Comparison of ENCODE assay signal across 25 mouse cellular contexts in genomic region chr7:122395976-122396315, GRCm38 (mm10).
DNase-seq lines count a peak whose midpoint lies in the region; ATAC-seq and TF ChIP-seq lines count a peak whose summit lies in the region.
"Had no signal": no experiment of that assay in that cellular context is flagged by ENCODE, and none has a peak within 500 bp of the region (broad histone marks: within the 10 kb centered on the region; RNA-seq: fewer than 3 reads in every experiment).

No protein-coding gene starts in this region.

- no peak for DNase-seq in midbrain, postnatal 0 days (ENCODE audit: low spot score)
- no peak for DNase-seq in midbrain, embryonic 11.5 days (ENCODE audit: low spot score, missing footprints)
- DNase-seq in testis, postnatal 14 days (ENCODE audit: low spot score): no peak
- no peak for DNase-seq in cerebellum, postnatal 4 days (ENCODE audit: low spot score in 2 of 2)
- DNase-seq: adrenal gland, adult 8-10 months; cerebellum, adult 9-10 months; gastrocnemius, postnatal 14 days; heart, postnatal 36 days; kidney, adult 11 months; kidney, postnatal 4 days; liver, postnatal 0 days; retina, postnatal 1 day; right cerebral cortex, postnatal 25 days; thymus, adult 2 months had no signal

- no peaks in the 10 kb centered on the region for H3K36me3 ChIP-seq in hindbrain, embryonic 16.5 days (ENCODE audit: control insufficient read depth, insufficient read depth, low read length)
- no peaks in the 10 kb centered on the region for H3K36me3 ChIP-seq in hindbrain, embryonic 12.5 days
- no peaks in the 10 kb centered on the region for H3K36me3 ChIP-seq in midbrain, postnatal 0 days (ENCODE audit: insufficient read depth, low read length)
- no peaks in the 10 kb centered on the region for H3K36me3 ChIP-seq in midbrain, embryonic 11.5 days (ENCODE audit: control insufficient read depth, insufficient read depth, low read length)
- H3K36me3 ChIP-seq: embryonic facial prominence, embryonic 10.5 days; forebrain, embryonic 15.5 days; limb, embryonic 12.5 days; midbrain, embryonic 10.5 days; neural tube, embryonic 12.5 days had no signal

- 0 out of 2 replicates have a peak overlapping the region, but pooled peaks have one; percentile 11 for H3K27ac ChIP-seq in hindbrain, embryonic 16.5 days (ENCODE audit: low read depth, low read length)
- no peak overlapping the region for H3K27ac ChIP-seq in hindbrain, embryonic 12.5 days
- 0 out of 2 replicates have a peak overlapping the region, but pooled peaks have one; percentile 18 for H3K27ac ChIP-seq in midbrain, postnatal 0 days (ENCODE audit: low read depth, low read length)
- H3K27ac ChIP-seq in midbrain, embryonic 11.5 days (ENCODE audit: low read depth, low read length): no peak overlapping the region
- H3K27ac ChIP-seq: embryonic facial prominence, embryonic 10.5 days; forebrain, embryonic 15.5 days; limb, embryonic 12.5 days; macrophage; midbrain, embryonic 10.5 days; neural tube, embryonic 12.5 days had no signal

- H3K27me3 ChIP-seq in hindbrain, embryonic 16.5 days (replicated peaks; ENCODE audit: control insufficient read depth, insufficient read depth, low read length): no peaks in the 10 kb centered on the region
- no peaks in the 10 kb centered on the region for H3K27me3 ChIP-seq in hindbrain, embryonic 12.5 days
- no peaks in the 10 kb centered on the region for H3K27me3 ChIP-seq in midbrain, postnatal 0 days (ENCODE audit: insufficient read depth, low read length)
- H3K27me3 ChIP-seq in midbrain, embryonic 11.5 days (ENCODE audit: control insufficient read depth, insufficient read depth, low read length): no peaks in the 10 kb centered on the region
- H3K27me3 ChIP-seq: forebrain, embryonic 15.5 days; limb, embryonic 12.5 days; neural tube, embryonic 12.5 days had no signal

- H3K4me2 ChIP-seq in hindbrain, embryonic 16.5 days (ENCODE audit: low read length): no peak overlapping the region
- no peak overlapping the region for H3K4me2 ChIP-seq in hindbrain, embryonic 12.5 days (replicated peaks)
- no peak overlapping the region for H3K4me2 ChIP-seq in midbrain, postnatal 0 days (ENCODE audit: low read depth, low read length, poor library complexity, severe bottlenecking)
- H3K4me2 ChIP-seq in midbrain, embryonic 11.5 days: no peak overlapping the region
- H3K4me2 ChIP-seq: forebrain, embryonic 15.5 days; limb, embryonic 12.5 days; liver, embryonic 11.5 days; neural tube, embryonic 12.5 days had no signal

- WGBS in hindbrain, embryonic 16.5 days: 77% methylated on average over 5 of the region's 5 CpGs
- 74% methylated on average over 5 of the region's 5 CpGs for WGBS in hindbrain, embryonic 12.5 days
- 59% methylated on average over 5 of the region's 5 CpGs for WGBS in midbrain, postnatal 0 days
- 96% methylated on average over 5 of the region's 5 CpGs for WGBS in midbrain, embryonic 11.5 days

- no peaks in the 10 kb centered on the region for H3K9me3 ChIP-seq in hindbrain, embryonic 16.5 days (ENCODE audit: control insufficient read depth, low read length)
- no peaks in the 10 kb centered on the region for H3K9me3 ChIP-seq in hindbrain, embryonic 12.5 days (replicated peaks)
- H3K9me3 ChIP-seq in midbrain, postnatal 0 days (ENCODE audit: low read length): no peaks in the 10 kb centered on the region
- no peaks in the 10 kb centered on the region for H3K9me3 ChIP-seq in midbrain, embryonic 11.5 days (ENCODE audit: control insufficient read depth, low read length)
- H3K9me3 ChIP-seq: embryonic facial prominence, embryonic 10.5 days; forebrain, embryonic 15.5 days; limb, embryonic 12.5 days; midbrain, embryonic 10.5 days; neural tube, embryonic 12.5 days had no signal

- H3K4me1 ChIP-seq in hindbrain, embryonic 16.5 days (ENCODE audit: control insufficient read depth, insufficient read depth, low read depth, low read length): peaks cover 6% of the 10 kb centered on the region
- H3K4me1 ChIP-seq in hindbrain, embryonic 12.5 days: no peaks in the 10 kb centered on the region
- 0 out of 2 replicates have a peak, but pooled peaks cover 5% of the 10 kb centered on the region for H3K4me1 ChIP-seq in midbrain, postnatal 0 days (ENCODE audit: insufficient read depth, low read length)
- H3K4me1 ChIP-seq in midbrain, embryonic 11.5 days (ENCODE audit: control insufficient read depth, insufficient read depth, low read length): no peaks in the 10 kb centered on the region
- H3K4me1 ChIP-seq: embryonic facial prominence, embryonic 10.5 days; limb, embryonic 12.5 days; neural tube, embryonic 12.5 days had no signal

- no peak overlapping the region for H3K9ac ChIP-seq in hindbrain, embryonic 16.5 days (ENCODE audit: low read depth, low read length)
- no peak overlapping the region for H3K9ac ChIP-seq in hindbrain, embryonic 12.5 days
- no peak overlapping the region for H3K9ac ChIP-seq in midbrain, postnatal 0 days (replicated peaks; ENCODE audit: low read length, poor library complexity, severe bottlenecking)
- H3K9ac ChIP-seq in midbrain, embryonic 11.5 days (ENCODE audit: low read length): no peak overlapping the region
- H3K9ac ChIP-seq: forebrain, embryonic 15.5 days; limb, embryonic 12.5 days; liver, postnatal 0 days; neural tube, embryonic 12.5 days had no signal

- peak; percentile 24; the same call in 1 of the 2 replicates for ATAC-seq in hindbrain, embryonic 16.5 days
- ATAC-seq in hindbrain, embryonic 12.5 days (ENCODE audit: low FRiP score): no peak
- ATAC-seq in midbrain, postnatal 0 days (ENCODE audit: low FRiP score): no peak
- no peak for ATAC-seq in midbrain, embryonic 11.5 days (ENCODE audit: low FRiP score)
- ATAC-seq in granulocyte monocyte progenitor cell, adult 5-6 weeks (replicated peaks; ENCODE audit: poor library complexity, severe bottlenecking): 0 out of 2 replicates have a peak, but pooled peaks have one; percentile 13
- ATAC-seq: forebrain, embryonic 15.5 days; liver, postnatal 0 days; lung, postnatal 0 days had no signal

- TF ChIP-seq CTCF in midbrain, postnatal 0 days (IDR thresholded peaks at IDR 0.05): no peak

- no peak overlapping the region for H3K4me3 ChIP-seq in hindbrain, embryonic 16.5 days (ENCODE audit: low read length)
- H3K4me3 ChIP-seq in hindbrain, embryonic 12.5 days: no peak overlapping the region
- H3K4me3 ChIP-seq in midbrain, postnatal 0 days (ENCODE audit: low read depth, low read length): no peak overlapping the region
- H3K4me3 ChIP-seq in midbrain, embryonic 11.5 days (ENCODE audit: low read depth, low read length): no peak overlapping the region
- H3K4me3 ChIP-seq: embryonic facial prominence, embryonic 10.5 days; forebrain, embryonic 15.5 days; limb, embryonic 12.5 days; midbrain, embryonic 10.5 days; neural tube, embryonic 12.5 days had no signal

Comparison
In these comparisons a context has a peak if more than half of its experiments do, and no peak if none do; other contexts are left out.
1. ATAC-seq: peak in hindbrain, embryonic 16.5 days (single experiment) and granulocyte monocyte progenitor cell, adult 5-6 weeks (single experiment); none in hindbrain, embryonic 12.5 days (single experiment), midbrain, postnatal 0 days (single experiment) and midbrain, embryonic 11.5 days (single experiment).
2. H3K27ac ChIP-seq: peak in hindbrain, embryonic 16.5 days (single experiment) and midbrain, postnatal 0 days (single experiment); none in hindbrain, embryonic 12.5 days (single experiment) and midbrain, embryonic 11.5 days (single experiment).